Mouse (Mus musculus): ENCODE data around the gene Rpl39l. TPM values are rescaled to one million over a fixed set of nuclear protein-coding genes. Genes with fewer than 3 reads are reported as not detected.
"Not testable (repeated sequence)": the region's sequence is repeated elsewhere in the genome, so short reads cannot be mapped to it uniquely, and the experiment has no call there.

Rpl39l gene
- 0.44 and 0.67 TPM in 2 replicates for polyA plus RNA-seq (2015; fragmentation: Nextera tagmentation; extraction: Ambion mirVana)

DNA sequence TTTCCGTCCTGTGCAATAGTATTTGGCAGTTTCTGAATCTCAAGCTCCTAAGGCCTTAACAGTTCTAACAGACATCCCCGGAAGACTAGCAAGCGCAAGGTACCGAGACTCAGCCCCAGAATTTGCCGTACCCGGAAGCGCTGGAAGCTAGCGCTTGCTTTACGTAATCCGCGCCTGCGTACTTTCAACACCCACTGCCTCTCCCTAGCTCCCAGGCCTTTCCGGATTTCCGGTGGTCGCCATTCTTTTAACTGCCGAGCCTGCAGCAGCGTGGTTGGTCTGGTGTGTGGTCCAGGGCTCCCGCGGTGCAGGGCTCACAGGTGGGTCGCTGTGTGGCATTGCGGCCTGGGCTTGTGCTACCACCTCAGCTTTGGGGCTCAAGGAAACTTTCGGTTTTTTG lies at the start of gene Rpl39l:
TSS of gene Rpl39l (plus strand) at position 222 of the 400 bp plus-strand sequence.
- no peaks in the 10 kb centered on the region for H3K36me3 ChIP-seq (ENCODE audit: control insufficient read depth, insufficient read depth)
- no peak within 1 kb of the TSS for H3K4me3 ChIP-seq (ENCODE audit: low read length)

DNA sequence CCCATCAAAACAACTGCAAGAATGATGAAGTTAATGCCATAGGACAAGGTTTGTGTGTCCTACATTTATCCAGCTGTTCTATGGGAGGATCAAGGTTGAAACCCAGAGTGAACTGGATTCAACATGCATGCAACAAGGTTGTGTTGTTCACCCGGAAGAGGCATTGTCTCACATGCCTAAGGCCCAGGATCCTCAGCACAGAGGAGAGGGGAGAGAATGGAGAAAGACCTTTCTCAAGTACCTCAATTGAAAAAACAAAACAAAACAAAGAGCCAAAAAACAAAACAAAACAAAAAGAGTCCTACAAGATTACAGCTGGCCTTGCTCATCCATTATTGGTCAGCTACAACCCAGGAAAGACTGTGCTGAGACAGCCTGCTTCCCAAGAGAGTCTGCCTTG lies 42.4 kb upstream of the Rpl39l start:
- no peak overlapping the region for H3K4me2 ChIP-seq (ENCODE audit: low read depth, low read length)
- 63% methylated on average over 1 of the region's 1 CpGs for WGBS
- no peak overlapping the region for H3K4me3 ChIP-seq (ENCODE audit: low read length)
- no peaks in the 10 kb centered on the region for H3K27me3 ChIP-seq (ENCODE audit: control insufficient read depth, insufficient read depth, low read length)
- ATAC-seq (replicated peaks; ENCODE audit: extremely low read depth, insufficient read depth, low FRiP score) = no peak
- no peaks in the 10 kb centered on the region for H3K4me1 ChIP-seq (ENCODE audit: control insufficient read depth, insufficient read depth, low read length)
- no peaks in the 10 kb centered on the region for H3K36me3 ChIP-seq (ENCODE audit: control insufficient read depth, insufficient read depth)
- no peak overlapping the region for H3K9ac ChIP-seq (ENCODE audit: low read length)
- no peak overlapping the region for H3K27ac ChIP-seq (ENCODE audit: low read length)
- peaks cover 12% of the 10 kb centered on the region for H3K9me3 ChIP-seq (replicated peaks; ENCODE audit: control insufficient read depth, low read length)

More for the DNA sequence above, at the start of gene Rpl39l:
- WGBS = 84% methylated on average over 22 of the region's 22 CpGs
- no peak within 1 kb of the TSS for H3K27ac ChIP-seq (ENCODE audit: low read length)
- peaks cover 3% of the 10 kb centered on the region; the same call in 1 of the 2 replicates for H3K9me3 ChIP-seq (replicated peaks; ENCODE audit: control insufficient read depth, low read length)
- H3K9ac ChIP-seq (ENCODE audit: low read length) = no peak within 1 kb of the TSS
- no peaks in the 10 kb centered on the region for H3K4me1 ChIP-seq (ENCODE audit: control insufficient read depth, insufficient read depth, low read length)
- ATAC-seq (replicated peaks; ENCODE audit: extremely low read depth, insufficient read depth, low FRiP score) = no peak
- no peak within 1 kb of the TSS for H3K4me2 ChIP-seq (ENCODE audit: low read depth, low read length)
- no peaks in the 10 kb centered on the region for H3K27me3 ChIP-seq (ENCODE audit: control insufficient read depth, insufficient read depth, low read length)

DNA sequence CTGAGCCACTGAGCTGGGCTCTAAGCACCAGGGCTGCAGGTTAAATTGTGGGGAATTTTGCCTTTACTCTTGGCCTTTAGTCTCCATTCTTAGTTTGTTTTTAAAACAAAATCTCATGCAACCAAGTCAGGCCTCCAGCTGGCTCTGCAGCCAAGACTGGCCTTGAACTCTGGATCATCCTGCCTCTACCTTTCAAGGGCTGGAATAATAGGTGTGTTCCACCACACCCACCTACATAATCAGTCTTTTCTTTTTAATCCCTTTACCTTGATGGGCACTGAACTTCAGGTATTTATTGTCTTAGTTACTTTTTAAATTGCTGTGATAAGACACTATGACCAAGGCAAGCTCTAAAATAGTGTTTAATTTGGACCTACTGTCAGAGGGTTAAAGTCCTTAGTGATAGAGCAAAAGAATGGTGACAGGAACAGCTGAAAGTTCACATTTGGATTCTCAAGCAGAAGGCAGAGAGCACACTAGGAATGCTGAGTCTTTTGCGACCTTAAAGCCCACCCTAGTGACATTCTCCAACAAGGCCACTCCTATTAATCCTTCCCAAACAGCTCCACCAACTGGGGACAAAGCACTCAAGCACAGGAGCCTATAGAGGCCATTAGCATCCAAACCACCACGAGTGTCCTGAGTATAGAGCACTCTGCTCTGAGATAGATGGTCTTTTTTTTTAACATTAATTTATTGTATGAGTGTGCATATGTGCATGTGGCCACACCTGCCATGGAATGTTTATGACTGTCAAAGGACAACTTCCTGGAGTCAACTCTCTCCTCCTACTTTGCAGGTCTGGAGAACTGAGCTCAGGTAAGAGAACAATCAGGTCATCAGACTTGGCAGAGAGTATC lies 40.7 kb upstream of the Rpl39l start:
- H3K9ac ChIP-seq (ENCODE audit: low read length) = no peak overlapping the region
- H3K4me2 ChIP-seq (ENCODE audit: low read depth, low read length) = no peak overlapping the region
- no peaks in the 10 kb centered on the region for H3K36me3 ChIP-seq (ENCODE audit: control insufficient read depth, insufficient read depth)
- no peak overlapping the region for H3K27ac ChIP-seq (ENCODE audit: low read length)
- no peaks in the 10 kb centered on the region for H3K27me3 ChIP-seq (ENCODE audit: control insufficient read depth, insufficient read depth, low read length)
- no peaks in the 10 kb centered on the region for H3K4me1 ChIP-seq (ENCODE audit: control insufficient read depth, insufficient read depth, low read length)
- no peak for ATAC-seq (replicated peaks; ENCODE audit: extremely low read depth, insufficient read depth, low FRiP score)
- H3K9me3 ChIP-seq (replicated peaks; ENCODE audit: control insufficient read depth, low read length) = peaks cover 7% of the 10 kb centered on the region
- WGBS = 74% methylated on average over 2 of the region's 2 CpGs
- no peak overlapping the region for H3K4me3 ChIP-seq (ENCODE audit: low read length)

DNA sequence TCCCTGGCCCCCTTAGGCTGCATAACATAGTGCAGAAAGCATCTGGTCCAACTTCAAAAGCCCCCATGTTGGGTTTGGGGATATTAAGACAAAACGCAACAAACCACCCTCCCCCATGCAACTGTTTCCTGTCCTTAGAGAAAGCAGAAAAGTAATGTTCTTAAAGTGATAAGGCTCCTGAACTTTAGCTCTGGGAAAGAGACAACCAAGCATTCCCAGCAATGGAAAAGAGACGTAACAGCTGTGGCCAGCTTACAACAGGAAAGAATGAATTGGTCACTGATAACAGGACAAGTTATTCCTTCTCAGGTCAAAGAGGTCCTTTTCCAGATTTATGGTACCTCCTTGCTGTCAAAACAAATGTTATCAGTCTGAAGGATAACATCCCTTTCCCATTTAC lies 26.9 kb upstream of the Rpl39l start:
- Histone ChIP-seq H3K27ac (ENCODE audit: low read length) (no peak overlapping the region), H3K4me1 (ENCODE audit: control insufficient read depth, insufficient read depth, low read length) (no peaks in the 10 kb centered on the region), H3K27me3 (ENCODE audit: control insufficient read depth, insufficient read depth, low read length) (no peaks in the 10 kb centered on the region), H3K36me3 (ENCODE audit: control insufficient read depth, insufficient read depth) (no peaks in the 10 kb centered on the region), H3K9ac (ENCODE audit: low read length) (no peak overlapping the region), H3K9me3 (replicated peaks; ENCODE audit: control insufficient read depth, low read length) (no peaks in the 10 kb centered on the region), H3K4me2 (ENCODE audit: low read depth, low read length) (no peak overlapping the region), H3K4me3 (ENCODE audit: low read length) (no peak overlapping the region)
- 43% methylated on average over 2 of the region's 2 CpGs for WGBS
- no peak for ATAC-seq (replicated peaks; ENCODE audit: extremely low read depth, insufficient read depth, low FRiP score)

DNA sequence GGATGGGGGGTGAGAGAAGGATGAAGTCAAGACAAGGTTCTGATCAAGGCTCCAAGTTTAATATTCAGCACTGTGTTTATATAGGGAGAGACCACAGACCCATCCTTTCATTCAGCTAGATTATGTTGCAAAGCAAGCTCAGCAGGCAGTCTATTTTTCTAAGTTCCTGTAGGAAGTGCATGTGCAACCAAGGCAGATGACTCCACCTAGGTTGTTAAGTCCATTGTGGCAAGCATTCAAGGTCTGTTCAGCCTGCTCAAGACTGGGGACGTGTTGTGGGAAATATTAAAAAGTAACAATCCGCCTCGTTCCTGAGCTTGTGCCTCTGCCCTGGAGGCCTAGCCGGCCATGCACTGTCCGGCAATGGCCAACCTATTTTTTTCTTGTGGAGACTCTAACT lies 22.6 kb upstream of the Rpl39l start:
- no peak overlapping the region for H3K4me3 ChIP-seq (ENCODE audit: low read length)
- no peaks in the 10 kb centered on the region for H3K36me3 ChIP-seq (ENCODE audit: control insufficient read depth, insufficient read depth)
- H3K9me3 ChIP-seq (replicated peaks; ENCODE audit: control insufficient read depth, low read length) = no peaks in the 10 kb centered on the region
- H3K27ac ChIP-seq (ENCODE audit: low read length) = no peak overlapping the region
- no peak overlapping the region for H3K4me2 ChIP-seq (ENCODE audit: low read depth, low read length)
- H3K4me1 ChIP-seq (ENCODE audit: control insufficient read depth, insufficient read depth, low read length) = no peaks in the 10 kb centered on the region
- no peak for ATAC-seq (replicated peaks; ENCODE audit: extremely low read depth, insufficient read depth, low FRiP score)
- no peaks in the 10 kb centered on the region for H3K27me3 ChIP-seq (ENCODE audit: control insufficient read depth, insufficient read depth, low read length)
- 88% methylated on average over 5 of the region's 5 CpGs for WGBS
- H3K9ac ChIP-seq (ENCODE audit: low read length) = no peak overlapping the region

DNA sequence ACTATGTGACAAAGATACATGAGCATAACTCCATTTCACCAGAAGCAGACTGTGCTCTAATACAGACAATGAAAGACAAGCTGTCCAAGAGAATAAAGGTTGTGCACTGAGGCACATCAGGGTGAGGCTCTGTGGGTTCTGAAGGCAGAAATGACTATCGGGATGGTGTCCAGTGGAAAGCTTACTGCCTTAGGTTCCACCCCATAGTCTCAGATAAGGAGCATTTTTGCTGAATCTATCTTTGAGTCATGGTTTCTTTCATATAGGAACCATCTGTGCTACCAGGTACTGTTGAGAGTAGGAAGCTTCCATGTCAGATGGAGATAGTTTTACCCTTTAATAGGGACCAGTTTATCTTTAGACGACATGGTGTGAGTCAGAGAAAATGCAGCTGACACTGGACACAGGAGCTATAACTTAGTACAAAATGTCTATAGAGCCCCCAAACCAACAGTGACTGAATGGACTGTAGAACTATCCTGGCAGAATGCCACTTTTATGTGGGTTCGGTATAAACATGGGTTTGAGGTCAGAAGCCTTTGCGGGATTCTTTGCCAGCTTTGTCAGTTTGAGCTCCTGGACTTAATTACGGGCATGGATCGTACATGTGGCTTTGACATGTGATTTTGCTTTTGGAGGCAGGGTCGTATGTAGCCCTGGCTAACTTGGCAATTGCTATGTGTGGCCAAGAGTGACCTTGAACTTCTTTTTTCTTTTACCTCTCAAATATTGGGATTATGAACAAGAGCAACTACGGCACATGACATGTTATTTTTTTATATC lies 712 bp upstream of the Rpl39l start:
- no peaks in the 10 kb centered on the region for H3K36me3 ChIP-seq (ENCODE audit: control insufficient read depth, insufficient read depth)
- H3K27me3 ChIP-seq (ENCODE audit: control insufficient read depth, insufficient read depth, low read length) = no peaks in the 10 kb centered on the region
- no peak overlapping the region for H3K9ac ChIP-seq (ENCODE audit: low read length)
- H3K9me3 ChIP-seq (replicated peaks; ENCODE audit: control insufficient read depth, low read length) = peaks cover 3% of the 10 kb centered on the region; the same call in 1 of the 2 replicates
- WGBS = 81% methylated on average over 8 of the region's 8 CpGs
- H3K4me1 ChIP-seq (ENCODE audit: control insufficient read depth, insufficient read depth, low read length) = no peaks in the 10 kb centered on the region
- no peak overlapping the region for H3K4me3 ChIP-seq (ENCODE audit: low read length)
- ATAC-seq (replicated peaks; ENCODE audit: extremely low read depth, insufficient read depth, low FRiP score) = no peak
- H3K4me2 ChIP-seq (ENCODE audit: low read depth, low read length) = no peak overlapping the region
- no peak overlapping the region for H3K27ac ChIP-seq (ENCODE audit: low read length)

DNA sequence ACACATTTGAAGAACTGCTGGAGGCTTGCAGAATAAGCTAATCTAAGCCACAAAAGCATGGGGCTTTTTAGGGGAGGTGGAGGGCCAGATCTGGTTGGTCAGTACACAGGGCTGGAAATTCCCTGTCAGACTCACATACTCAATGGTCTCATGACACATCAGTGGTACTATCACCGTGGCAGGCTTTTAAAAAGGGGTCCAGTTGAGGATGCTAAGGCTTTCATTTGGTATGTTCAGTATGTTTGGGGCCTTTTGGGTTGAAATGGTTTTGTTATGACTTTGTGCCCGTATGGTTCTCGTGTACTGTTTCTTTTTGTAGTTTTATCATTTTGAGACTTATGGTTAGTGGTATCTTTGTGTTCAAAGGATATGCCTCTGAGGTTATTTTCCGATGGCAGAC lies 1.2 kb downstream of the Rpl39l start:
- no peaks in the 10 kb centered on the region for H3K27me3 ChIP-seq (ENCODE audit: control insufficient read depth, insufficient read depth, low read length)
- no peak overlapping the region for H3K4me2 ChIP-seq (ENCODE audit: low read depth, low read length)
- 75% methylated on average over 4 of the region's 4 CpGs for WGBS
- H3K4me1 ChIP-seq (ENCODE audit: control insufficient read depth, insufficient read depth, low read length) = no peaks in the 10 kb centered on the region
- H3K36me3 ChIP-seq (ENCODE audit: control insufficient read depth, insufficient read depth) = no peaks in the 10 kb centered on the region
- H3K27ac ChIP-seq (ENCODE audit: low read length) = no peak overlapping the region
- H3K9me3 ChIP-seq (replicated peaks; ENCODE audit: control insufficient read depth, low read length) = no peaks in the 10 kb centered on the region
- no peak overlapping the region for H3K9ac ChIP-seq (ENCODE audit: low read length)
- H3K4me3 ChIP-seq (ENCODE audit: low read length) = no peak overlapping the region
- ATAC-seq (replicated peaks; ENCODE audit: extremely low read depth, insufficient read depth, low FRiP score) = no peak

DNA sequence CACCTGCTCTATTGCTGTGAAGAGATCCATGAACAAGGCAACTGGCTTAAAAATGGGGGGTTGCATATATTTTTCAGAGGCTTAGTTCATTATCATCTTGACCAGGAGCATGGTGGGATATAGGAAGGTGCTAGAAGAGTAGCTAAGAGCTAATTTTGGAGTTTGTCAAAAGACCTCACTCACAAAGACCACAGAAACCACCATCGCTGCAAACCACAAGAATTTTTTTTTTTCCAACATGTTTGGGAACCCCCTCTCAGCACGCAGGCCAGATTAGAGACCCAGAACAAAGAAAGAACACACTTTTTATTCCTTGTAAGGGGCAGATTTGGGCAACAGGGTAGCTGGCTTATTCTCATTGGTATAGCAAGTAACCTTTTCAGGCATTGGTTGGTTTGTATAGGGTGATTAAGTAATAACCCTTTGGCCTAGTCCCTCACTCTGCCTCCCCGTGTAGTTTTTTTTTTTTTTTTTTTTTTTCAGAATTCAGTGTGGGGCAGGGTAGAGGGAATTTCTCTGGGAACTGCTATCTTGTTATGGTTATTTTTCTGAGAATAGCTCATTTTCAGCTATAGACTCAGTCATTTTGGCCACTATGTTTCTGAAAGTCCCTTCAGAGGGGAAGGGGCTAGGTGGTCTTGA lies 2.3 kb downstream of the Rpl39l start:
- Histone ChIP-seq H3K9ac (ENCODE audit: low read length) (no peak overlapping the region), H3K27ac (ENCODE audit: low read length) (no peak overlapping the region), H3K36me3 (ENCODE audit: control insufficient read depth, insufficient read depth) (no peaks in the 10 kb centered on the region), H3K4me3 (ENCODE audit: low read length) (no peak overlapping the region), H3K4me1 (ENCODE audit: control insufficient read depth, insufficient read depth, low read length) (no peaks in the 10 kb centered on the region), H3K9me3 (replicated peaks; ENCODE audit: control insufficient read depth, low read length) (peaks cover 2% of the 10 kb centered on the region), H3K27me3 (ENCODE audit: control insufficient read depth, insufficient read depth, low read length) (no peaks in the 10 kb centered on the region), H3K4me2 (ENCODE audit: low read depth, low read length) (no peak overlapping the region)
- whole genome bisulfite sequencing = 73% methylated on average over 3 of the region's 3 CpGs
- ATAC-seq (replicated peaks; ENCODE audit: extremely low read depth, insufficient read depth, low FRiP score) = no peak

DNA sequence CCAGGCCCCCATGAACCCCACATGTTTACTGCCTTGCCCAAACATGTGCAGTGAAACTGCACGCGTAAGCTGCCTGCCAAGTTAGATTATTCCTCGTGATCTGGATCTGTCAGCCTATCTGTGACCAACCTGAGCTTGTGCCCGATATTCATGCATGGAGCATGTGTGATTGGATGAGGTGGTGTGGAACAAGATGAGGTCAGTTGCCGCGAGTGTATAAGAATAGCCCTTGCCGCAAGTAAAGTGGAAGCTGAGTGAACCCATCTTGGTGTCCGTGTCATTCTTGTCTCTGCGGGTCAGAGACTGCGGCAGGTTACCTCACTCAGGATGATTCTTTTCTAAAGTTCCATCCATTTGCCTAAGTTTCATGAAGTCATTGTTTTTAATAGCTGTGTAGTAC lies 17.4 kb downstream of the Rpl39l start:
- H3K27me3 ChIP-seq (ENCODE audit: control insufficient read depth, insufficient read depth, low read length); H3K36me3 ChIP-seq (ENCODE audit: control insufficient read depth, insufficient read depth); H3K27ac ChIP-seq (ENCODE audit: low read length); H3K9ac ChIP-seq (ENCODE audit: low read length); ATAC-seq (replicated peaks; ENCODE audit: extremely low read depth, insufficient read depth, low FRiP score); H3K4me1 ChIP-seq (ENCODE audit: control insufficient read depth, insufficient read depth, low read length); H3K4me3 ChIP-seq (ENCODE audit: low read length); H3K4me2 ChIP-seq (ENCODE audit: low read depth, low read length): not testable (repeated sequence)
- WGBS = 92% methylated on average over 10 of the region's 10 CpGs
- peaks cover 35% of the 10 kb centered on the region for H3K9me3 ChIP-seq (replicated peaks; ENCODE audit: control insufficient read depth, low read length)

Data from heart, embryonic 16.5 days (tissue).